Mouse (Mus musculus) midbrain, embryonic 13.5 days (tissue): Measurements from ENCODE around the gene Gsdma. TPM values are rescaled to one million over a fixed set of nuclear protein-coding genes. Genes with fewer than 3 reads are reported as not detected.
"Not testable (repeated sequence)": the region's sequence is repeated elsewhere in the genome, so short reads cannot be mapped to it uniquely, and the experiment has no call there.

Experiments
- ATAC-seq: fragments of 200-750 bp; cut with Nextera tagmentation; 2 replicates; pipeline ENCODE4 v1.8.0; 2017; ENCODE audit warnings: mild to moderate bottlenecking, moderate TSS enrichment, moderate library complexity
- H3K27ac ChIP-seq: fragments of 300-500 bp; sonication (generic); 2 replicates; pipeline ENCODE4 v1.5.1; 2015; ENCODE audit warnings: inconsistent platforms, mild to moderate bottlenecking, moderate library complexity
- H3K27me3 ChIP-seq: fragments of 300-500 bp; sonication (generic); 2 replicates; pipeline ENCODE4 v1.6.1; 2015; ENCODE audit warnings: mild to moderate bottlenecking, inconsistent platforms
- H3K36me3 ChIP-seq: fragments of 300-500 bp; sonication (generic); 2 replicates; pipeline ENCODE4 v1.6.1; 2015; ENCODE audit warnings: mild to moderate bottlenecking, inconsistent platforms
- H3K4me1 ChIP-seq: fragments of 300-500 bp; sonication (generic); replicated peaks from 2 replicates; pipeline ENCODE4 v1.6.1; 2015; ENCODE audit warnings: inconsistent platforms
- H3K4me2 ChIP-seq: fragments of 300-500 bp; sonication (generic); replicated peaks from 2 replicates; pipeline ENCODE4 v1.6.1; 2015; ENCODE audit warnings: moderate library complexity, mild to moderate bottlenecking, inconsistent platforms
- H3K4me3 ChIP-seq: fragments of 300-500 bp; sonication (generic); replicated peaks from 2 replicates; pipeline ENCODE4 v1.5.1; 2015; ENCODE audit warnings: mild to moderate bottlenecking, inconsistent platforms
- H3K9ac ChIP-seq: fragments of 300-500 bp; sonication (generic); replicated peaks from 2 replicates; pipeline ENCODE4 v1.6.1; 2015; ENCODE audit warnings: mild to moderate bottlenecking, inconsistent platforms
- H3K9me3 ChIP-seq: fragments of 300-500 bp; sonication (generic); 2 replicates; pipeline ENCODE4 v1.6.1; 2016; ENCODE audit warnings: mild to moderate bottlenecking, inconsistent platforms
- WGBS: fragments of 180-500 bp; shearing (Covaris S2); methylation state at CpG from one replicate; pipeline ENCODE4 v1.1.7; 2015; 5-methylcytosine and 5-hydroxymethylcytosine counted together
- polyA plus RNA-seq: library from polyadenylated mRNA; unstranded; fragments of >200 nt; fragmentation: Nextera tagmentation; extraction: Ambion mirVana; gene quantifications from 2 replicates; pipeline ENCODE4 v1.2.1, GENCODE M21; 2015

Gsdma gene
- polyA plus RNA-seq, 1 experiment from 2014 or later, result not detected

GRCm38 (mm10) chr11:98646459-98646858 lies 17.7 kb upstream of the Gsdma start, which contains the start of gene Gsdma2:
Gene Gsdma2 (plus strand): TSS chr11:98646759.
- no peak within 1 kb of the TSS for H3K4me2 ChIP-seq
- H3K4me1 ChIP-seq, result no peaks in the 10 kb centered on the region
- ATAC-seq, result no peak

GRCm38 (mm10) chr11:98655076-98655475 lies 9.1 kb upstream of the Gsdma start:
- not testable (repeated sequence) for H3K4me2 ChIP-seq, H3K4me1 ChIP-seq, H3K27me3 ChIP-seq, H3K9ac ChIP-seq, H3K36me3 ChIP-seq, H3K9me3 ChIP-seq, ATAC-seq, H3K27ac ChIP-seq, H3K4me3 ChIP-seq
- 9% methylated on average over 7 of the region's 7 CpGs for WGBS

More at GRCm38 (mm10) chr11:98646459-98646858, 17.7 kb upstream of the Gsdma start, which contains the start of gene Gsdma2:
- Histone ChIP-seq H3K9me3 (no peaks in the 10 kb centered on the region), H3K4me3 (no peak within 1 kb of the TSS), H3K27me3 (0 out of 2 replicates have a peak, but pooled peaks cover 4% of the 10 kb centered on the region), H3K27ac (no peak within 1 kb of the TSS), H3K9ac (no peak within 1 kb of the TSS), H3K36me3 (no peaks in the 10 kb centered on the region)
- 74% methylated on average over 2 of the region's 2 CpGs for WGBS

- Histone ChIP-seq H3K36me3 (no peaks in the 10 kb centered on the region), H3K27ac (no peak overlapping the region), H3K4me2 (peak overlapping the region; percentile 33), H3K27me3 (no peaks in the 10 kb centered on the region), H3K9me3 (no peaks in the 10 kb centered on the region), H3K4me1 (no peaks in the 10 kb centered on the region), H3K4me3 (no peak overlapping the region), H3K9ac (peak overlapping the region; percentile 8; the same call in 1 of the 2 replicates)
- WGBS, result 12% methylated on average over 6 of the region's 6 CpGs
- ATAC-seq, result 0 out of 2 replicates have a peak, but pooled peaks have one; percentile 43
Measured at GRCm38 (mm10) chr11:98660517-98660916, 3.6 kb upstream of the Gsdma start.

GRCm38 (mm10) chr11:98668984-98669383 lies 4.8 kb downstream of the Gsdma start:
- ATAC-seq, result no peak
- 66% methylated on average over 2 of the region's 2 CpGs for WGBS

GRCm38 (mm10) chr11:98671284-98671815 lies 7.2 kb downstream of the Gsdma start:
- Histone ChIP-seq H3K9me3 (no peaks in the 10 kb centered on the region), H3K9ac (no peak overlapping the region), H3K27ac (no peak overlapping the region), H3K4me2 (no peak overlapping the region), H3K36me3 (no peaks in the 10 kb centered on the region), H3K4me1 (no peaks in the 10 kb centered on the region), H3K27me3 (peaks cover 29% of the 10 kb centered on the region), H3K4me3 (no peak overlapping the region)
- no peak for ATAC-seq
- WGBS, result 72% methylated on average over 3 of the region's 3 CpGs

More at GRCm38 (mm10) chr11:98668984-98669383, 4.8 kb downstream of the Gsdma start:
- H3K9me3 ChIP-seq, result no peaks in the 10 kb centered on the region
- no peak overlapping the region for H3K4me2 ChIP-seq
- H3K4me3 ChIP-seq, result no peak overlapping the region
- H3K9ac ChIP-seq, result no peak overlapping the region
- no peaks in the 10 kb centered on the region for H3K36me3 ChIP-seq
- no peaks in the 10 kb centered on the region for H3K4me1 ChIP-seq
- H3K27me3 ChIP-seq, result peaks cover 30% of the 10 kb centered on the region
- H3K27ac ChIP-seq, result no peak overlapping the region

GRCm38 (mm10) chr11:98671857-98672256 lies 7.7 kb downstream of the Gsdma start:
- Histone ChIP-seq H3K9ac (no peak overlapping the region), H3K4me1 (no peaks in the 10 kb centered on the region), H3K36me3 (no peaks in the 10 kb centered on the region), H3K9me3 (no peaks in the 10 kb centered on the region), H3K27me3 (peaks cover 24% of the 10 kb centered on the region), H3K27ac (no peak overlapping the region), H3K4me2 (no peak overlapping the region), H3K4me3 (no peak overlapping the region)
- ATAC-seq, result no peak
- whole genome bisulfite sequencing, result 71% methylated on average over 5 of the region's 5 CpGs

GRCm38 (mm10) chr11:98672482-98672881 lies 8.3 kb downstream of the Gsdma start:
- WGBS, result 91% methylated on average over 5 of the region's 5 CpGs

GRCm38 (mm10) chr11:98673136-98673535 lies 9.0 kb downstream of the Gsdma start:
- H3K9ac ChIP-seq, H3K4me3 ChIP-seq, H3K27ac ChIP-seq, H3K36me3 ChIP-seq, H3K4me1 ChIP-seq, H3K4me2 ChIP-seq, H3K9me3 ChIP-seq: not testable (repeated sequence)
- peak; percentile 63; the same call in 1 of the 2 replicates for ATAC-seq
- WGBS, result 12% methylated on average over 7 of the region's 7 CpGs
- peaks cover 18% of the 10 kb centered on the region; the same call in 1 of the 2 replicates for H3K27me3 ChIP-seq

More at GRCm38 (mm10) chr11:98672482-98672881, 8.3 kb downstream of the Gsdma start:
- no peak overlapping the region for H3K9ac ChIP-seq
- H3K27ac ChIP-seq, result no peak overlapping the region
- no peaks in the 10 kb centered on the region for H3K4me1 ChIP-seq
- no peak overlapping the region for H3K4me3 ChIP-seq
- peaks cover 24% of the 10 kb centered on the region for H3K27me3 ChIP-seq
- H3K4me2 ChIP-seq, result no peak overlapping the region
- H3K36me3 ChIP-seq, result no peaks in the 10 kb centered on the region
- no peak for ATAC-seq
- no peaks in the 10 kb centered on the region for H3K9me3 ChIP-seq

GRCm38 (mm10) chr11:98675829-98676363 lies 11.7 kb downstream of the Gsdma start:
- Histone ChIP-seq H3K9ac (no peak overlapping the region), H3K36me3 (no peaks in the 10 kb centered on the region), H3K4me3 (no peak overlapping the region), H3K27ac (no peak overlapping the region), H3K4me2 (no peak overlapping the region), H3K9me3 (no peaks in the 10 kb centered on the region), H3K27me3 (peaks cover 4% of the 10 kb centered on the region; the same call in 1 of the 2 replicates), H3K4me1 (no peaks in the 10 kb centered on the region)
- 51% methylated on average over 7 of the region's 7 CpGs for WGBS
- ATAC-seq, result no peak

GRCm38 (mm10) chr11:98680023-98680422 lies 15.9 kb downstream of the Gsdma start:
- 100% methylated on average over 1 of the region's 1 CpGs for WGBS
- Histone ChIP-seq H3K9me3 (no peaks in the 10 kb centered on the region), H3K36me3 (peaks cover under 1% of the 10 kb centered on the region; the same call in 1 of the 2 replicates), H3K9ac (no peak overlapping the region), H3K4me2 (no peak overlapping the region), H3K4me1 (peaks cover 16% of the 10 kb centered on the region), H3K4me3 (no peak overlapping the region), H3K27me3 (no peaks in the 10 kb centered on the region), H3K27ac (no peak overlapping the region)
- ATAC-seq, result no peak

- peaks cover 16% of the 10 kb centered on the region for H3K4me1 ChIP-seq
- 78% methylated on average over 4 of the region's 4 CpGs for WGBS
- H3K9ac ChIP-seq, result not testable (repeated sequence)
Measured at GRCm38 (mm10) chr11:98680595-98680994, 16.4 kb downstream of the Gsdma start.

GRCm38 (mm10) chr11:98681186-98681585 lies 17.0 kb downstream of the Gsdma start:
- no peaks in the 10 kb centered on the region for H3K27me3 ChIP-seq
- no peak overlapping the region for H3K4me3 ChIP-seq
- H3K4me2 ChIP-seq, result no peak overlapping the region
- no peak for ATAC-seq
- no peaks in the 10 kb centered on the region for H3K9me3 ChIP-seq
- H3K9ac ChIP-seq, result no peak overlapping the region
- no peak overlapping the region for H3K27ac ChIP-seq
- peaks cover 16% of the 10 kb centered on the region for H3K4me1 ChIP-seq
- H3K36me3 ChIP-seq, result peaks cover 12% of the 10 kb centered on the region
- WGBS, result 85% methylated on average over 4 of the region's 4 CpGs

More at GRCm38 (mm10) chr11:98680595-98680994, 16.4 kb downstream of the Gsdma start:
- ATAC-seq, H3K27ac ChIP-seq, H3K36me3 ChIP-seq, H3K4me2 ChIP-seq, H3K27me3 ChIP-seq, H3K4me3 ChIP-seq, H3K9me3 ChIP-seq: not testable (repeated sequence)
